Mouse (Mus musculus) naive thymus-derived CD4-positive, alpha-beta T cell, adult 2 months (primary cell): Measurements from ENCODE around the gene Plin4.

ENCODE experiments used
- DNase-seq: peaks from one replicate; pipeline ENCODE4 v3.0.0-alpha.2; 2011; ENCODE audit warnings: low read depth

Gene Plin4

DNA sequence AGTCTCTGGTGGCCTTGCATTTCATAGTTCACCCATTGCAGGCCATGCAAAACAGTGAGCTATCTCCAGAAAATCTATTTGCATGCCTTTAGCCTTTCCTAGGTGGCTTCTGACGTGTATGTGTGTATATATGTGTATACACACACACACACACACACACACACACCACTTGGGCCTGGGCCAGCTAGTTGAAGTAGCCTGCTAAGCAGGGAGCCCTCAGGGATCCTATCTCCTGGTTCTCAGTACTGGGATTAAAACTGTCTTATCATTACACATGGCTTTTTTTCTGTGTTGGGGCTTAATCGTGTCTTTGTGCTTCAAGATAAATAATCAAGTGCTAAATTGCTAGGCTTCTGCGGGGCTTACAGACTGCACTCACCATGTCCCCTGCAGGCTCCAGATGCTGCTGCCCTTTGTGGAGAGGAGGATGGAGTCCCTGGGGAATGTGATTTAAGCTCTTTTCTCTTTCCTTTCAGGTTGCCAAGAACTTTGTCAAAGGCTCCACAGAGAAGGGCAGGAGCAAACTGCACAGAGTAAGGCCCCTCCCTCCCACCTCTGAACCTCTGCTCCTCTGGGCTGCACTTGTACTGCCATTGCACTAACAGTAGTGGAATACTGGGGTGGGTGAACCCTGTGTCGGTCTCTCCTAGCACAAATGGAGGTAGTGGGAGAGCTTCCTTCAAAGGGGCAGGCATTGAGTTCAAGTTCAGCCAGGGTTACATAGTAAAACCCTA, 53.5 kb downstream of the Plin4 start:
- no peak for DNase-seq

GRCm38 (mm10) chr17:56054938-56055337, 54.7 kb downstream of the Plin4 start:
- DNase-seq, result no peak

GRCm38 (mm10) chr17:56051369-56051768, 58.2 kb downstream of the Plin4 start:
- DNase-seq, result no peak
